Comparison of ENCODE assay signal across 22 mouse cellular contexts in the genomic region with DNA sequence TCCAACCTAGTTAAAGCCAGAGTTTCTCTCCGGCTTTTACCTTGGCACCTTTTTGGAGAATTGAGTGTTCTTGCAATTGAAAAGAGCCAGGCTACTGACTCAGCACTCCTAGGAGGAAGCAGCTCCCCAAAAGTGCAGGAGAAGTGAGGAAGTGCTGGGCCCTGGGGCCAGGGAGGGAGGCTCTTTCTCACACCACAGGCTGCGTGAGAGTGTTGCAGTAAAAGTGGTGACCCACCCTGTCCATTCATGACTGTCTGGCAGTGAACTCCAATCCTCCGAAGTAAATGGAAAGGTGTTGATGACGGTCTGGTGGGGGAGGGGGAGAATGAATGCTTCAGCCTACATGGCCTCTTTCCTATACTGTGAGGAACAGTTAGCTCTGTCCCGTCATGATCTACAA. TPM values are rescaled to one million over a fixed set of nuclear protein-coding genes. Genes with fewer than 3 reads are reported as not detected.
A peak's percentile ranks its signal among the peaks of the same experiment; 100 is the strongest.
DNase-seq lines count a peak whose midpoint lies in the region; ATAC-seq and TF ChIP-seq lines count a peak whose summit lies in the region.
"Had no signal": no experiment of that assay in that cellular context is flagged by ENCODE, and none has a peak within 500 bp of the region (broad histone marks: within the 10 kb centered on the region; RNA-seq: fewer than 3 reads in every experiment).

No protein-coding gene starts in this region.

- in situ Hi-C loops in ES-E14 (cut with MboI; ENCODE audit: low sequenced_read_pairs in 2 of 2, unreplicated experiment in 2 of 2): no loop called here

- TF ChIP-seq CTCF in hindbrain, postnatal 0 days (IDR thresholded peaks at IDR 0.05; ENCODE audit: low read depth): no peak

- H3K4me3 ChIP-seq in ES-E14 (ENCODE audit: insufficient read depth in 1 of 2, low read depth in 1 of 2, low read length in 2 of 2, poor library complexity in 1 of 2, severe bottlenecking in 1 of 2): no peak overlapping the region
- no peak overlapping the region for H3K4me3 ChIP-seq in embryonic facial prominence, embryonic 10.5 days
- H3K4me3 ChIP-seq in megakaryocyte, embryonic 14.5 days (replicated peaks): peak overlapping the region; percentile 72
- H3K4me3 ChIP-seq in hindbrain, postnatal 0 days (ENCODE audit: low read length): no peak overlapping the region
- no peak overlapping the region for H3K4me3 ChIP-seq in forebrain, embryonic 13.5 days
- H3K4me3 ChIP-seq: embryonic facial prominence, embryonic 13.5 days; forebrain, embryonic 12.5 days; gastrocnemius, adult 2 months; heart, embryonic 10.5 days; hindbrain, embryonic 10.5 days; hindbrain, embryonic 15.5 days had no signal

- peaks cover 0 to 19% of the 10 kb centered on the region in 2 experiments; a peak in 2 of 4 replicates for H3K4me1 ChIP-seq in ES-E14 (ENCODE audit: control insufficient read depth in 2 of 2, insufficient read depth in 2 of 2, low read length in 2 of 2, poor library complexity in 1 of 2)
- peaks cover 14% of the 10 kb centered on the region for H3K4me1 ChIP-seq in embryonic facial prominence, embryonic 10.5 days
- peaks cover 19% of the 10 kb centered on the region for H3K4me1 ChIP-seq in megakaryocyte, embryonic 14.5 days
- H3K4me1 ChIP-seq in hindbrain, postnatal 0 days (ENCODE audit: insufficient read depth, low read length): no peaks in the 10 kb centered on the region
- no peaks in the 10 kb centered on the region for H3K4me1 ChIP-seq in forebrain, embryonic 13.5 days

- H3K4me2 ChIP-seq in hindbrain, postnatal 0 days (ENCODE audit: low read depth, low read length): no peak overlapping the region
- no peak overlapping the region for H3K4me2 ChIP-seq in forebrain, embryonic 13.5 days
- H3K4me2 ChIP-seq: embryonic facial prominence, embryonic 13.5 days; forebrain, embryonic 12.5 days; hindbrain, embryonic 15.5 days had no signal

- H3K27ac ChIP-seq in ES-E14 (ENCODE audit: insufficient read depth, low read depth, low read length, poor library complexity, severe bottlenecking): no peak overlapping the region
- H3K27ac ChIP-seq in embryonic facial prominence, embryonic 10.5 days (replicated peaks): 0 out of 2 replicates have a peak overlapping the region, but pooled peaks have one; percentile 19
- H3K27ac ChIP-seq in hindbrain, postnatal 0 days: no peak overlapping the region
- no peak overlapping the region for H3K27ac ChIP-seq in forebrain, embryonic 13.5 days
- H3K27ac ChIP-seq: embryonic facial prominence, embryonic 13.5 days; forebrain, embryonic 12.5 days; gastrocnemius, adult 2 months; heart, embryonic 10.5 days; hindbrain, embryonic 10.5 days; hindbrain, embryonic 15.5 days had no signal

- DNase-seq in ES-E14 (ENCODE audit: low read depth, low spot score) (no peak), adipocyte (ENCODE audit: low spot score) (no peak)
- no peak for DNase-seq in embryonic facial prominence, embryonic 10.5 days (ENCODE audit: low spot score)
- no peak for DNase-seq in cerebellum, postnatal 36 days
- no peak for DNase-seq in hindbrain, postnatal 0 days (ENCODE audit: low spot score)
- DNase-seq: adrenal gland, postnatal 14 days; cerebellum, adult 18-20 months; cerebellum, postnatal 10 days; forebrain, postnatal 0 days; gastrocnemius, adult 2 months; gastrocnemius, postnatal 25 days; heart, adult 11 months; heart, postnatal 10 days had no signal

- ATAC-seq in hindbrain, postnatal 0 days: no peak
- no peak for ATAC-seq in forebrain, embryonic 13.5 days
- ATAC-seq: forebrain, postnatal 0 days; inflammation-experienced regulatory T-cells, adult 6 months; intestine, postnatal 0 days had no signal

- H3K27me3 ChIP-seq in embryonic facial prominence, embryonic 10.5 days (replicated peaks; ENCODE audit: low read depth, poor library complexity, severe bottlenecking): no peaks in the 10 kb centered on the region
- H3K27me3 ChIP-seq in megakaryocyte, embryonic 14.5 days (replicated peaks): peaks cover 2% of the 10 kb centered on the region
- no peaks in the 10 kb centered on the region for H3K27me3 ChIP-seq in hindbrain, postnatal 0 days (ENCODE audit: insufficient read depth, low read length)
- no peaks in the 10 kb centered on the region for H3K27me3 ChIP-seq in forebrain, embryonic 13.5 days
- H3K27me3 ChIP-seq: embryonic facial prominence, embryonic 13.5 days; forebrain, embryonic 12.5 days; hindbrain, embryonic 15.5 days had no signal

- no peak overlapping the region for H3K9ac ChIP-seq in ES-E14 (ENCODE audit: insufficient read depth, low read depth, low read length, poor library complexity, severe bottlenecking)
- H3K9ac ChIP-seq in hindbrain, postnatal 0 days (replicated peaks; ENCODE audit: low read length): no peak overlapping the region
- H3K9ac ChIP-seq in forebrain, embryonic 13.5 days: no peak overlapping the region
- H3K9ac ChIP-seq: embryonic facial prominence, embryonic 13.5 days; forebrain, embryonic 12.5 days; forebrain, postnatal 0 days; hindbrain, embryonic 15.5 days had no signal

- WGBS in embryonic facial prominence, embryonic 10.5 days: 48% methylated on average over 5 of the region's 5 CpGs
- WGBS in hindbrain, postnatal 0 days: 71% methylated on average over 5 of the region's 5 CpGs
- WGBS in forebrain, embryonic 13.5 days: 63% methylated on average over 5 of the region's 5 CpGs

- no peaks in the 10 kb centered on the region for H3K36me3 ChIP-seq in ES-E14 (ENCODE audit: control insufficient read depth, insufficient read depth, low read length, poor library complexity, severe bottlenecking)
- H3K36me3 ChIP-seq in embryonic facial prominence, embryonic 10.5 days (replicated peaks): no peaks in the 10 kb centered on the region
- H3K36me3 ChIP-seq in megakaryocyte, embryonic 14.5 days (replicated peaks; ENCODE audit: low read length): no peaks in the 10 kb centered on the region
- no peaks in the 10 kb centered on the region for H3K36me3 ChIP-seq in hindbrain, postnatal 0 days (ENCODE audit: insufficient read depth, low read length)
- no peaks in the 10 kb centered on the region for H3K36me3 ChIP-seq in forebrain, embryonic 13.5 days (ENCODE audit: poor library complexity, severe bottlenecking)
- H3K36me3 ChIP-seq: embryonic facial prominence, embryonic 13.5 days; forebrain, embryonic 12.5 days; heart, embryonic 10.5 days; hindbrain, embryonic 10.5 days; hindbrain, embryonic 15.5 days had no signal

- no peaks in the 10 kb centered on the region for H3K9me3 ChIP-seq in ES-E14 (ENCODE audit: control insufficient read depth, insufficient read depth, low read depth, low read length)
- H3K9me3 ChIP-seq in embryonic facial prominence, embryonic 10.5 days: no peaks in the 10 kb centered on the region
- H3K9me3 ChIP-seq in megakaryocyte, embryonic 14.5 days: 0 out of 2 replicates have a peak, but pooled peaks cover 3% of the 10 kb centered on the region
- no peaks in the 10 kb centered on the region for H3K9me3 ChIP-seq in hindbrain, postnatal 0 days (ENCODE audit: low read length)
- H3K9me3 ChIP-seq in forebrain, embryonic 13.5 days (replicated peaks): no peaks in the 10 kb centered on the region
- H3K9me3 ChIP-seq: embryonic facial prominence, embryonic 13.5 days; forebrain, embryonic 12.5 days; heart, embryonic 10.5 days; hindbrain, embryonic 10.5 days; hindbrain, embryonic 15.5 days had no signal

TF ChIP-seq in ES-E14, 5 proteins besides CTCF, POLR2A, EP300 and RAD21:
- TF ChIP-seq CHD2 (IDR thresholded peaks at IDR 0.05; ENCODE audit: low read depth, low read length) (no peak), HCFC1 (IDR thresholded peaks at IDR 0.05; ENCODE audit: borderline replicate concordance, insufficient read depth, low read length) (no peak), ZC3H11A (IDR thresholded peaks at IDR 0.05; ENCODE audit: borderline replicate concordance, low read depth, low read length) (no peak), MAFK (IDR thresholded peaks at IDR 0.05; ENCODE audit: insufficient read depth, low read depth, low read length) (0 out of 2 replicates have a peak, but pooled peaks have one; percentile 46), ZNF384 (IDR thresholded peaks at IDR 0.05; ENCODE audit: low read depth, low read length) (no peak)

RNA-seq across cellular contexts. Expression of gene Dhx8, which starts 24.2 kb away (rescaled TPM):
- 43.6 and 51.7 TPM in 2 replicates for total RNA-seq in ES-E14 (2012; rRNA removed)
- polyA plus RNA-seq in embryonic facial prominence, embryonic 10.5 days (2016; fragmentation: Nextera tagmentation; extraction: Ambion mirVana): 50.5 and 52.3 TPM in 2 replicates
- polyA plus RNA-seq in megakaryocyte, embryonic 14.5 days (2012; ENCODE audit: insufficient read depth, low replicate concordance): 0.63 and 3.8 TPM in 2 replicates
- 19.0 and 24.1 TPM in 2 replicates for total RNA-seq in hindbrain, postnatal 0 days (2014; rRNA removed)
- 25.6 and 30.6 TPM in 2 replicates for polyA plus RNA-seq in hindbrain, postnatal 0 days (2015; fragmentation: Nextera tagmentation; extraction: Ambion mirVana)
- polyA plus RNA-seq in forebrain, embryonic 13.5 days (2015; fragmentation: Nextera tagmentation; extraction: Ambion mirVana): 39.2 and 44.8 TPM in 2 replicates

RNA-seq across cellular contexts. Expression of gene Arl4d, which starts 43.1 kb away (rescaled TPM):
- total RNA-seq in ES-E14 (2012; rRNA removed): 11.2 and 13.8 TPM in 2 replicates
- polyA plus RNA-seq in embryonic facial prominence, embryonic 10.5 days (2016; fragmentation: Nextera tagmentation; extraction: Ambion mirVana): 3.3 and 5.1 TPM in 2 replicates
- polyA plus RNA-seq in megakaryocyte, embryonic 14.5 days (2012; ENCODE audit: insufficient read depth, low replicate concordance): 1.2 TPM in 1 of 2 replicates, not detected in the other
- total RNA-seq in hindbrain, postnatal 0 days (2014; rRNA removed): 5.7 and 6.5 TPM in 2 replicates
- polyA plus RNA-seq in hindbrain, postnatal 0 days (2015; fragmentation: Nextera tagmentation; extraction: Ambion mirVana): 6.2 TPM in 2 replicates
- 32.5 and 40.6 TPM in 2 replicates for polyA plus RNA-seq in forebrain, embryonic 13.5 days (2015; fragmentation: Nextera tagmentation; extraction: Ambion mirVana)
